Mouse (Mus musculus) testis, postnatal 14 days (tissue): ENCODE data around the gene Slc25a12.

Source experiments
- DNase-seq: peaks from one replicate; pipeline ENCODE4 v3.0.0; 2021; ENCODE audit warnings: low spot score

The Slc25a12 gene

DNA sequence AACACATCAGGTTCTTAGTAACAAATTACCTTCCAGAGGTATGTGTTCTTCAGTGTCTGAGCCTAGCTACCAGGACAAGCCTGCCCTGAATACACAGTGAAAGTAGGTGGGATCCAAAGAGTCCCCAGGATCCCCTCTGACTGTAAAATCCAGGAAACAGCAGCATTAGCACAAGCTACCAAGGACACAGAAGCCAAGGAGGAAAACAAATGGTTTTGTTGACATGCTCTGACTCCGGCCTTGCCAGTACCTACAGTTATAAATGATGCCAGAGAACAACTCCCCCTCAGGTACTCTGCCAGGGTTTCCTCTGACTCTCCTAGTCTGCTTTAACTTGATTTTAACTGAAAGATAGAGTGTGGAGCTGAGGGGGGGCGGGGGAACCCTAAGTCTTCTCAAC is 18.0 kb downstream of the Slc25a12 start:
- DNase-seq = no peak

DNA sequence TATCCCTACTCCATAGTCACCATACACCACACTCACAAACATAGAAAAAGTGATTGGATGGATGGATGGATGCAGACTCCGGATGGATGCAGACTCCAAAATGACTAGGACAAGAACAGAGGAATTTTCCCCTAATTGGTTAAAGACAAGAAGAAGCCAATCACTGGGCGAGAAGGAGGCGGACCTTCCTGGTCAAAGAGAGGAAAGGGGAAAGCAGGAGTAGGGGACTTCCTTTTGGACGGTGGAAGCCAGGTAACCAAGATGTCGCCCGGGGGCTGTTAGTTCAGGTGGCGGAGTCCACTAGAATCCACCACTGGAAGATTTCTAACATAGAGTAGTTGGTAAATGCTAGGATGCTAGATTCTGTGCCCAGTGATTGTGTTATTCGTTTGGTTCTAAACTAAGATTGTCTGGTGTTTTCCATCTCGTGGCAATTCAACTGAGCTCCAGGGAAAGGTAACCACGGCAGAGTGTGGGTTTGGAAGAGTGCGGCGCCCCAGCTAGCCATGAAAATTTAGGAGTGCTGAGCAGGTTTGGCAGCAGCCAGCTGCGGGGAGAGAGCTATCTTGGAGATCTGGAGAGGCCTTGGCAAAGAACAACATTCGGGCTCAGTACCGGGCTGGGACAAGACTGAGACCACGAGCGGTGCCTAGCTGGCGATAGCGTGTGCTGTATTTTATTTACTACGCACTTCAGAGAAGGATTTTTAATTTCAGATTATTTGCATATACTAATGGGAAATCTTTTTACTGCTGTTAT is 19.6 kb downstream of the Slc25a12 start:
- no peak for DNase-seq

DNA sequence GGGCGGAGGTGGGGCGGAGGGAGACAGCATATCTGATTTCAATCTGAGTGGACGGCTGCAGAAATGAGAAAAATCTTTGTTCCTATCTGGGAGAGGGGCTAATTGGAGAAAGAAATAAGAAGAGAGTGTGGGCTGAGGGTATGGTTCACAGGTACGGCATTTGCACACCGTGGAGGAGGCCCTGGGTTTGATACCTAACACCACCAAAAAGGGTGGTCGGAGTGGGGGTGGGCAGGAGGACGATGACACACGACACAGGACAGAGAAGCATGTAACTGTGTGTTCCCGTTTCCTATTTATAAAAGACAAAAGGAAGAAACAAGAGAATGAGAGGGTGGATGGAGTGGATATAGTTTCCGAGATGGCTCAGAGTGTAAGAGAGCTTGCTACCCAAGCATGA is 20.4 kb downstream of the Slc25a12 start:
- no peak for DNase-seq

- DNase-seq = no peak
These were observed 23.5 kb downstream of the Slc25a12 start for GRCm38 (mm10) chr2:71343884-71344640.

GRCm38 (mm10) chr2:71340126-71340525 is 27.4 kb downstream of the Slc25a12 start:
- DNase-seq = no peak

- DNase-seq = no peak
These were observed 29.3 kb downstream of the Slc25a12 start for GRCm38 (mm10) chr2:71338145-71338796.

DNA sequence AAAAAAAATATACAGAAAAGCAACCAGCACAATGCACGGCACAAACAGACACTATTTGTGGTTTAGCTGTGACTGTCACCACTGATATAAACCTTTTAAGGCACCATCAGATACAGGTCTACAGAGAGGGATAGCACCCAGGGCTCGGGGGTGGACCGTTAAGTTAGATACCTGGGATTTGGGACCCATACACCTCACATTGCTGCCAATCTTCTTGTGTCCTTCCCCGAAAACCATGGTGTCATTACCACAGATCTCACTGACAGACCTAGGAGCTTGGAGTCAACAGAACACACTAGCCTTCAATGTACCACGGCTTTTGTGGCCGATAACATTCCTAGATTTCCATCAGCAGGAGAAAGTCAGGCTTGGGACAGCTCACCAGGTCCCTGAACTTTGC is 30.9 kb downstream of the Slc25a12 start:
- DNase-seq = no peak

DNA sequence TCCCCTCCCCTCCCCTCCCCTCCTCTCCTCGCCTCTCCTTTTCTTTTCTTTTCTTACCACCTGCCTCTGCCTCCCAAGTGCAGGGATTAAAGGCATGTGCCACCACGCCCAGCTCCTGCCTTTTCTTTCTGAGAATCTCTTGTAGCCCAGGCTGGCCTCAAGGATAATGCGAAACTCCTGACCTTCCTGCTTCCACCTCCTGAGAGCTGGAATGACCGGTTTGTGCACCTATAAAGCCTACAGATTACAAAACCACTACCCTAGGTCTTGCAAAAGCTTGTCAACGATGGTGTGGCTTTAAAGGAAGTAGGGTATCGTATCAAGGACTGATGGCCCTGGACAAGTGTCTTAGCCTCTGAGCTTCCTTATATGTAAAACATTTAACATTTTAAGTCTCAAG is 31.3 kb downstream of the Slc25a12 start:
- no peak for DNase-seq

GRCm38 (mm10) chr2:71333986-71334822 is 33.3 kb downstream of the Slc25a12 start:
- no peak for DNase-seq

GRCm38 (mm10) chr2:71329761-71330160 is 37.8 kb downstream of the Slc25a12 start:
- no peak for DNase-seq

- DNase-seq = no peak
These were observed 39.0 kb downstream of the Slc25a12 start for GRCm38 (mm10) chr2:71328391-71329160.

GRCm38 (mm10) chr2:71327715-71328114 is 39.8 kb downstream of the Slc25a12 start:
- no peak for DNase-seq

DNA sequence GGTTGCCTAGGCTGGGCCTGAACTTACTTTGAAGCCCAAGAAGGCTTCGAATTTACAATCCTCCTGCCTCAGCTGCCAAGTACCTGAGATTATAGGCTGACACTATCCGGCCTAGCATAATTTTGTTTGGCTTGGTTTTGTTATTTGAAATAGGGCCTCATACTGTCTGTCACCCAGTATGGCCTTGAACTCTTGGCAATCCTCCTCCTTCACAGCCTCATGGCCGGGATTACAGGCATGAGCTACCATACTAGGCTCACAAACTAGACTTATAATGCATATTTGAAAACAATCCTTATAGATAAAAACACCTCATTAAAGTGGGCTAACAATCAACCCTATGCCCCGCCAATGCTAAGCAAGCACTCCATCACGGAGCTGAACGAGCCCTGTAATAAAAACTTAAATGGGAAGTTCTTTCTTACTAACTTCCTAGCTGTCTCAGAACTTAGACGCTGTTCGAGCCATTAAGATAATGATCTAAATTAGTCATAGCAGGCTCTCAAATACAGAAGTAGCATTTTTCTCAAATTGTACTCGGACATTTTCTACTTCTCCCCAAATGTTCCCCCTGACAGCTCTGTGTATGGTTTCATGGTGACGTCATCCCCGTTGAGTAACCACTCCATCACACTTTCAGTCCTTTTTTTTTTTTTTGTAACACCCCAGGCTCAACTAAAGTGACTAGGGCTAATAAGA is 40.6 kb downstream of the Slc25a12 start:
- DNase-seq = no peak

DNA sequence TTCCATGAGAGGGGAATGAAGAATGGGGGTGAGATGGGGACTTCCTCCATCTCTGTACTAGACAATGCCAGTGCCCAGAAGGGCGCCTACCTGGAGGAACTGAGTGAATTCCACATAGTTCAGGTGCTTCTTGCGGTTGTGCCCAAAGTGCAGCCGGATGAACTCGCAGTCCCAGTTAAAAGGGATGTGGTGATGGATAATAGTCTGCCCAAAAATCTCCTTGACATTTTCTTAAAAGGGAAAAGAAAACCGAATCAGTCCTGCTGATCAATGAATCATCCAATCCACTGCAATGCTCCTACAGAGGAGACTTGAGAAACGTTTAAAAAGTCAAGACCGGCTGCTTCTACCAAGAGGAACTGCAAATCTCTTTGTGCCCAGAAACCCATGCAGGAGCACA is 43.7 kb downstream of the Slc25a12 start:
- no peak for DNase-seq

DNA sequence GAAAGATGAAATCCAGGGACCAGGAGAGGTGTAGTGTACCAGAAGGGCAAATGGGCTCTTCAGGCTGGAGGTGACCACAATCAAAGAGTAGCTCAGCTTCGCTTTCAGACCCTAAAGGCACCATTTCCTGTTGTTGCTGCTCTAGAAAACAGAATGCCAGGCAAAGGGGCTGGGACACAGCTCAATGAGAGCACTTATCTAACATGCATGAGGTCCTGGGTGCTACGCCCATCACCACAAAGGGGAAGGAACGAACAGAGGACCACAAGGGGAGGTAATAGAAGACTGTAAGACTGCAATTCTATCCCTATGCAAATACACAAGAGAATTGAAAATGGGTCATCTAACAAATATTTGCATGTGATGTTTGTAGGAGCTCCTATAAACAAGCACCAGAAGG is 46.1 kb downstream of the Slc25a12 start:
- DNase-seq = no peak

DNA sequence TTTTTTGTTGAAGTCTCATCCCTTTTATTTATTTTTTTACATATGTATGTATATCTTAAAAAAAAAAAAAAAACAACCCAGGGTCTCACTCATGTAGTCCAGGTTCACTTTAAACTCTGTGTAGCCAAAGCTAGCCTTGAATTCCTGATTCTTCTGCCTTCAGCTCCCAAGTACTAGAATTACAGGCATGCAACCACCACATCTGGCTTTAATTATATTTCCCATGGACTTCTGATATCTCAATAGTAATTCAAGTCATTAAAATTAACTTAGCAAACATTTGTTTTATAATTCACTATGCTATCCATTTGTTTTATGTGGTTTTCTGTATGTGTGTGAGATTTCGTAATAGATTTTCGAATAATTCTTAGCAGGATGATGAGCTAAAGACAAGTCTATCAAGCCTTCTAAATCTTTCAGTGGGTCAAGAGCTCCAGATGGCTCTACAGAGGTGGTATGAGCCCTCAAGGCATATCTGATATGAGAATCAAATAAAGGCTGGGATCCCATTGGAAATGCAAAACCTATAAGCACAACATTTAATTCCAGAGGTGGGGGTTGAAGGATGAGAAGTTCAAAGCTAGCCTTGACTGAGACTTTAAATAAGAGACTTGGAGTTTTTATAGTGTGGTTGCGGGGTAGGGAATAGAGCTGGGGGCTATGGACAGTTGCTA is 51.3 kb downstream of the Slc25a12 start:
- DNase-seq = no peak

DNA sequence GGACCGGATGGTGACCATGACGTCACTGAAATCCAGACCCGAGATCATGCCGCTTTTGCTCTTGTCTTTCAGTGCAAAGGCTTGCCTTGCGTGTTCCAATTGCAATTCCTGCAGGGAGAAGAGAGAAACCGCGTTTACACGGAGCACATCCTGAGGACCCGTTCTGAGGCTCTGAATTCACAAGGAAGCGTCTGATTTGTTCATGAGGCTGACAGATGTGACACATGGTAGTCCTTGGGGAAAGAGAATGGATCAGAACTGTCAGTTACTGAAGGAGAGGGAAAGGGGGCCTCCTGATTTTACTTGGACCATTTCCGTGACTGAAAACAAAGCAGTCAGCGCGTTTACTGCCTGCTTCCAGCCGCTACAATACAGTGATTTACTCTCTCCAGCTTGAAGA is 52.5 kb downstream of the Slc25a12 start:
- DNase-seq = no peak

GRCm38 (mm10) chr2:71314080-71314479 is 53.5 kb downstream of the Slc25a12 start:
- no peak for DNase-seq

- no peak for DNase-seq
These were observed 55.5 kb downstream of the Slc25a12 start for GRCm38 (mm10) chr2:71312067-71312466.

DNA sequence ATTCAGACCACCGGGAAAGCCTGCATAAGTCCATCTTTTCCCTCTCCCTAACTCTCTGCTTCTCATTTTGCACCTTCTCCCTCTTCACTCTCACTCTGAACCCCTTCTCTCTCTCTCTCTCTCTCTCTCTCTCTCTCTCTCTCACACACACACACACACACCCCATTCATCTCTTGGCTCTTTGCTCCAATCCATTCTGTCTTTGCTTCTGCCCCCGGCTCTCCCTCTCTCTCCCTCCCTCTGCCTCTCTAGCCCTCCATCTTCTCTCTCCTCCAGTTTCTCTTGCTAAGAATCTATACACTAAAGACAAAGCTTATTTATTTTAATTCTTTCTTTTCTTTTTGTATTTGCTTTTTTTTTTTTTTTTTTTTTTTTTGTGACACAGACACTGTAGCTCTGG is 57.8 kb downstream of the Slc25a12 start:
- DNase-seq = no peak
